Mouse (Mus musculus) lung, postnatal 0 days (tissue): ENCODE measurements around the gene Gm156.

Source experiments
- CTCF ChIP-seq: IDR thresholded peaks from 2 replicates; pipeline ENCODE4 v1.5.1; 2016; ENCODE audit warnings: antibody characterized with exemption, mild to moderate bottlenecking
- EP300 ChIP-seq: IDR thresholded peaks from 2 replicates; pipeline ENCODE4 v1.6.1; 2016; ENCODE audit warnings: antibody characterized with exemption, mild to moderate bottlenecking, control low read depth

DNA sequence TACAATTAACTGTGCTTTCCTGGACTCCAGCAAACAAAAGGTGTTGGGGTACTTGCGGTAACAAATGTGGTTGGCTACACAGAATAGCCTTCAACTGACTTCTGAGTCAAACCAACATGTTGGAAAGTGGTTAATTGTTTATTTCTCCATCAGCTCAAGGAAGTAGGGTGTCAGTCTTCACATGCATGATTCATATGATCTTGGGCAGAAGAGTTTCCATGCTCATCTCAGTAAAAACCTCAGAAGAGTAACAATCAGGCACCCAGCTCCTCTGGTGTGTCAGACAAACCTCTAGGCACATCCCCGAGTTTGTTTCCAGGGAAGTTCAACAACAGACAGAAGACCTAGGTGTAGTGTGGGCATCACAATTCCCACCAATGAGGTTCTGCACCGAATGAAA is 33.7 kb upstream of the Gm156 start:
- TF ChIP-seq CTCF (no peak), EP300 (no peak)
